Mouse (Mus musculus) embryonic fibroblast, embryonic 13.5 days (primary cell): Measurements from ENCODE around the gene Rufy1. TPM values are rescaled to one million over a fixed set of nuclear protein-coding genes. Genes with fewer than 3 reads are reported as not detected.
A peak's percentile ranks its signal among the peaks of the same experiment; 100 is the strongest.

Source experiments
- H3K27ac ChIP-seq: 2 replicates; pipeline ENCODE4 v1.5.1; 2012; ENCODE audit warnings: low read length, control low read depth, inconsistent platforms; ENCODE audit not compliant: insufficient read depth
- H3K4me1 ChIP-seq: 2 replicates; pipeline ENCODE4 v1.6.1; 2011; ENCODE audit warnings: low read length; ENCODE audit not compliant: control insufficient read depth, insufficient read depth
- H3K4me3 ChIP-seq: 2 replicates; pipeline ENCODE4 v1.5.1; 2011; ENCODE audit warnings: mild to moderate bottlenecking, control low read depth, low read length; ENCODE audit not compliant: insufficient read depth
- CTCF ChIP-seq: IDR thresholded peaks from 2 replicates; pipeline ENCODE4 v1.5.1; 2011; ENCODE audit warnings: mild to moderate bottlenecking, control low read depth, low read length, moderate library complexity, borderline replicate concordance; ENCODE audit not compliant: insufficient read depth
- POLR2A ChIP-seq: IDR thresholded peaks from 2 replicates; pipeline ENCODE4 v1.6.1; 2011; ENCODE audit warnings: low read depth, mild to moderate bottlenecking, control low read depth, low read length, moderate library complexity
- polyA plus RNA-seq: library from polyadenylated mRNA; stranded (reverse); fragments of >200 nt; gene quantifications from 2 replicates; pipeline ENCODE4 v1.2.4, GENCODE M21; 2011; ENCODE audit warnings: low read depth; ENCODE audit not compliant: missing spikeins, insufficient read length

Rufy1 gene
- polyA plus RNA-seq, 1 experiment = 19.8 TPM

GRCm38 (mm10) chr11:50358950-50359861 is 71.7 kb downstream of the Rufy1 start:
- Histone ChIP-seq H3K4me3 (peak overlapping the region; percentile 46), H3K27ac (no peak overlapping the region), H3K4me1 (no peaks in the 10 kb centered on the region)
- TF ChIP-seq POLR2A (no peak), CTCF (no peak)

DNA sequence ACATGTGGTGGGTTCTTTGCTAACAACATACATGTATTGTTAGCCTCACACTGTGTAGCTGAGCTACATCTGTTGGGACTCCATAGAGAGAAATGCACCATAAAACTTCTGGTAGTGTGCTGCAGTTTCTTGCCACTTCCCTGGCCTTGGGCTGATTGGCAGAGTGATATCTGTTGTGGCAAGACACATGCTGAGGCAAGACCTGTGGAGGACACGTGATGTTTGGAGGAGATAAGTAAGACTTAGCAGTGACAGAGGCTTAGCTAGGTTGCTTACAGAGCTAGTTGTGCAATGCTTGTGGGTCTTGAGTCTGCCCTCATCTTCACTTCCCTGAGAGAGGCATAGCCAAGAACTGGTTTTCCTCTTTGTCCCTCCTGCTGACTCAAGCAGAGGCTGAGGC is 75.5 kb downstream of the Rufy1 start:
- H3K4me3 ChIP-seq = no peak overlapping the region
- no peak overlapping the region for H3K27ac ChIP-seq
- no peaks in the 10 kb centered on the region for H3K4me1 ChIP-seq
- TF ChIP-seq CTCF (no peak), POLR2A (no peak)

DNA sequence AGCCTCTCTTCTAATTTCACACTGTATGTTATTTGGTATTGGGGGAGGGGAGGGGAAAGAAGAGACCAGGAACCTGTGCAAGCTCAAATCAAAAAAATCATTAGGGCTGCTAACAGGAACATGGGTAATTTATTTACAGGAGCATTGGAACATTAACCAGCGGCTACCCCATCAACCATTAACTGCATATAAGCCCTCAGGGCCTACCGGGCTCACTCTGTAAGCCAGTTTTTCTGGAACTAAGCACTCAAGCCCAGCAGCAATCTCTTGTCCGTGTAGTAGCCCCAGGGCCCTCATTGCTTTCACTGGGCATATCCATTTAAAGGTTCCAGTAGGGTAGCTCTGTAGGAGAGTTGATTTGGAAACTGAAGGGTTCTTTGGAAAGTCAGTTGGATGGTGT is 76.1 kb downstream of the Rufy1 start:
- Histone ChIP-seq H3K4me1 (no peaks in the 10 kb centered on the region), H3K4me3 (no peak overlapping the region), H3K27ac (no peak overlapping the region)
- TF ChIP-seq POLR2A (no peak), CTCF (no peak)

- Histone ChIP-seq H3K4me1 (no peaks in the 10 kb centered on the region), H3K27ac (no peak within 1 kb of the TSS), H3K4me3 (no peak within 1 kb of the TSS)
- no peak for TF ChIP-seq POLR2A
- no peak for TF ChIP-seq CTCF
These were observed 76.8 kb downstream of the Rufy1 start, which contains the start of gene Cby3 for GRCm38 (mm10) chr11:50354162-50354561. Gene Cby3 (plus strand): TSS chr11:50354462.

DNA sequence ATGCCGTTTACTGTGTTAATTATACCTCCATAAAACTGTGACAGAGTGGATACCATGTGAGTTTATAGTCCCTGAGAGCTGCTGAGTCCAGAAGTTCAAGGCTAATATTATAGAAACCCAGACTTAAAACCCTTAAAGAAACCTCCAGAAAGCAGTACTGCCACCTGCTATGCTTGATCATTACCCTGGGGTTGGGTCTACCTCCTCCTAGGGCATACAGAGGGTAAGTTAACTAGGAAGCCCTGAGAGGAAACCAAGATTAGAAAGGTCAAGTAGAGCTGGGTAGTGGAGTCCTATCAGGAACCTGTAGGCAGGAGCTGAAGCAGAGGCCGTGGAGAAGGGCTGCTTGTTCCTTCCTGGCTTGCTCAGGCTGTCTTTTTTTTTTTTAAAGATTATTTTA is 78.7 kb downstream of the Rufy1 start:
- no peak for TF ChIP-seq CTCF
- H3K4me1 ChIP-seq = no peaks in the 10 kb centered on the region
- H3K4me3 ChIP-seq = no peak overlapping the region
- H3K27ac ChIP-seq = no peak overlapping the region

GRCm38 (mm10) chr11:50346256-50347032 is 84.5 kb downstream of the Rufy1 start:
- TF ChIP-seq POLR2A (no peak), CTCF (no peak)
- no peak overlapping the region for H3K27ac ChIP-seq
- no peaks in the 10 kb centered on the region for H3K4me1 ChIP-seq
- H3K4me3 ChIP-seq = no peak overlapping the region

DNA sequence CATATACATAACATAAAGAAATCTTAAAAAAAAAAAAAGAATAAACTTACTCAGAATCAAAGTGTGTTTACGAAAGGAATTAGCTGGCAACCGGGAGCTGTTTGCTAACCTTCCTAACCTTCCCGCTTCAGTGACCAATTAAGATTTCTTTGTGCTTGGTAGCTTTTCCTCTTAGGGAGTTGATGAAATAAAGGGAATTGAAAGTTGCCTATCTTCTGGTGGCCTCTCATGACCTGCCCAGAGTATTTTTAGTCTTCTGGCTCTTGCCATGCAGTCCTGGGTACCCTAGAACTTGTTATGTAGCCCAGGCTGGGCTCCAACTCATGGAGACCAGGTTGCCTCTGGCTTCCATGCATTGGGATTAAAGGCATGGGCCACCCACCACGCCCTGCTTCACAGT is 85.4 kb downstream of the Rufy1 start:
- no peak overlapping the region for H3K4me3 ChIP-seq
- TF ChIP-seq POLR2A (no peak), CTCF (no peak)
- H3K27ac ChIP-seq = no peak overlapping the region
- no peaks in the 10 kb centered on the region for H3K4me1 ChIP-seq

Other genes starting within 250 kb of the Rufy1 start
- gene Sqstm1, start 220.3 kb downstream of the Rufy1 start, polyA plus RNA-seq = 332 and 376 TPM in 2 replicates
- gene Mgat4b, start 220.2 kb downstream of the Rufy1 start, polyA plus RNA-seq = 35.1 and 41.8 TPM in 2 replicates
- gene Ltc4s, start 192.5 kb downstream of the Rufy1 start, polyA plus RNA-seq = 0.83 TPM in 1 of 2 replicates, not detected in the other
- 28.9 and 37.3 TPM in 2 replicates for gene Maml1, start 138.8 kb downstream of the Rufy1 start, polyA plus RNA-seq
- gene Canx, start 105.5 kb downstream of the Rufy1 start, polyA plus RNA-seq = 735 and 759 TPM in 2 replicates
- not detected in 2 replicates for gene Cby3, start 76.7 kb downstream of the Rufy1 start, polyA plus RNA-seq
- gene Hnrnph1, start 54.1 kb downstream of the Rufy1 start, polyA plus RNA-seq = 465 and 590 TPM in 2 replicates
- 22.3 and 25.6 TPM in 2 replicates for gene Adamts2, start 171.0 kb upstream of the Rufy1 start, polyA plus RNA-seq